18 mouse cellular contexts compared by ENCODE assay signal in the genomic region with DNA sequence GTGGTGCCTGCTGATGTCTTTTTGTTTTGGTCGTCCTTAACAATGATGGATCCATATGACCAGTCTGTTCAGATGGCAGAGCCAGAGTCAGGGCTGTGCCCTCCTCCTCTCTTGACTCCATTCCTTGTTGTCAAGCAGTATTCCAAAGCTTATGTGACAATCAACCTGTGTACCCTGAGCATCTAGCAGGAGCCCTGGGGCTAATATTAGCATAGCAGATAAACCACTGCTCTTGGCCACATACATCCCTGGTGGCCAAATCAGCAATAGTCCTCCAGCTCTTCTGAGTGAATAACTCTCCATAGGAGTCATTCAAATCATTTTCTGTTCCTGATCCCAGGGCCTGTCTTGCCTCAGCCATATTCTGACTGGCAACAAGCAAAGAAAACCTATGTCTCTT.
"Had no signal": no experiment of that assay in that cellular context is flagged by ENCODE, and none has a peak within 500 bp of the region (broad histone marks: within the 10 kb centered on the region; RNA-seq: fewer than 3 reads in every experiment).

No protein-coding gene starts in this region.

- ATAC-seq: midbrain, embryonic 16.5 days had no signal

- H3K27me3 ChIP-seq: midbrain, embryonic 12.5 days; neural tube, embryonic 13.5 days; neural tube, embryonic 15.5 days had no signal

- H3K36me3 ChIP-seq: midbrain, embryonic 12.5 days had no signal

- H3K9ac ChIP-seq: lung, embryonic 14.5 days; midbrain, embryonic 12.5 days; neural tube, embryonic 13.5 days; neural tube, embryonic 15.5 days had no signal

- H3K27ac ChIP-seq: midbrain, embryonic 10.5 days; midbrain, embryonic 12.5 days; neural tube, embryonic 13.5 days had no signal

- DNase-seq: lung, embryonic 14.5 days; lung, postnatal 10 days; lung, postnatal 4 days; midbrain, embryonic 14.5 days; retina, postnatal 1 day; right cerebral cortex, adult 18-20 months; right cerebral cortex, postnatal 25 days; right cerebral cortex, postnatal 4 days; spleen, adult 18-20 months; thymus, adult 18-20 months; thymus, postnatal 14 days; thymus, postnatal 36 days had no signal

- H3K4me2 ChIP-seq: lung, embryonic 14.5 days; midbrain, embryonic 12.5 days; neural tube, embryonic 13.5 days; neural tube, embryonic 15.5 days had no signal

- H3K4me3 ChIP-seq: midbrain, embryonic 10.5 days; midbrain, embryonic 12.5 days; myocyte; neural tube, embryonic 13.5 days; neural tube, embryonic 15.5 days had no signal

- H3K9me3 ChIP-seq: midbrain, embryonic 10.5 days; midbrain, embryonic 12.5 days; neural tube, embryonic 13.5 days; neural tube, embryonic 15.5 days had no signal
